Mouse (Mus musculus) kidney, postnatal 0 days (tissue): ENCODE measurements around the gene Slc35f6. TPM values are rescaled to one million over a fixed set of nuclear protein-coding genes. Genes with fewer than 3 reads are reported as not detected.
A peak's percentile ranks its signal among the peaks of the same experiment; 100 is the strongest.

ENCODE experiments used
- ATAC-seq: fragments of 200-750 bp; cut with Nextera tagmentation; replicated peaks from 2 replicates; pipeline ENCODE4 v1.8.0; 2017; ENCODE audit warnings: low read depth, moderate number of reproducible peaks, moderate TSS enrichment, moderate library complexity; ENCODE audit not compliant: low FRiP score
- DNase-seq: peaks from one replicate; pipeline ENCODE4 v3.0.0-alpha.2; 2016; ENCODE audit warnings: low spot score
- H3K27ac ChIP-seq: fragments of 300-500 bp; sonication (generic); 2 replicates; pipeline ENCODE4 v1.5.1; 2014; ENCODE audit warnings: mild to moderate bottlenecking
- H3K27me3 ChIP-seq: fragments of 300-500 bp; sonication (generic); 2 replicates; pipeline ENCODE4 v1.6.1; 2014; ENCODE audit warnings: low read length, mixed read lengths; ENCODE audit not compliant: insufficient read depth
- H3K36me3 ChIP-seq: fragments of 300-500 bp; sonication (generic); 2 replicates; pipeline ENCODE4 v1.6.1; 2014; ENCODE audit warnings: low read length, mixed read lengths; ENCODE audit not compliant: insufficient read depth
- H3K4me1 ChIP-seq: fragments of 300-500 bp; sonication (generic); replicated peaks from 2 replicates; pipeline ENCODE4 v1.6.1; 2014; ENCODE audit warnings: antibody characterized with exemption, low read length, mixed read lengths; ENCODE audit not compliant: insufficient read depth
- H3K4me2 ChIP-seq: fragments of 300-500 bp; sonication (generic); 2 replicates; pipeline ENCODE4 v1.6.1; 2014; ENCODE audit warnings: mild to moderate bottlenecking, low read length, moderate library complexity, mixed read lengths
- H3K4me3 ChIP-seq: fragments of 300-500 bp; sonication (generic); replicated peaks from 2 replicates; pipeline ENCODE4 v1.5.1; 2014; ENCODE audit warnings: low read depth, low read length
- H3K9ac ChIP-seq: fragments of 300-500 bp; sonication (generic); 2 replicates; pipeline ENCODE4 v1.6.1; 2014; ENCODE audit warnings: low read depth, low read length
- H3K9me3 ChIP-seq: fragments of 300-500 bp; sonication (generic); replicated peaks from 2 replicates; pipeline ENCODE4 v1.6.1; 2016; ENCODE audit warnings: low read length, inconsistent platforms, mixed read lengths
- CTCF ChIP-seq: IDR thresholded peaks from 2 replicates; pipeline ENCODE4 v1.5.1; 2016; ENCODE audit warnings: antibody characterized with exemption, low read depth, mild to moderate bottlenecking, moderate library complexity
- WGBS: fragments of 180-500 bp; shearing (Covaris S2); extraction: QIAGEN DNeasy Blood & Tissue Kit; methylation state at CpG from one replicate; pipeline ENCODE4 v1.1.7; 2014; 5-methylcytosine and 5-hydroxymethylcytosine counted together
- polyA plus RNA-seq: library from polyadenylated mRNA; unstranded; fragments of >200 nt; fragmentation: Nextera tagmentation; extraction: Ambion mirVana; gene quantifications from 2 replicates; pipeline ENCODE4 v1.2.1, GENCODE M21; 2015

Gene Slc35f6
- polyA plus RNA-seq, 1 experiment from 2014 or later: 24.8 TPM

- ATAC-seq (no peak), DNase-seq (no peak)
- Histone ChIP-seq H3K27ac (no peak overlapping the region), H3K4me1 (no peaks in the 10 kb centered on the region), H3K27me3 (no peaks in the 10 kb centered on the region), H3K9ac (no peak overlapping the region), H3K4me2 (no peak overlapping the region), H3K4me3 (no peak overlapping the region), H3K36me3 (no peaks in the 10 kb centered on the region), H3K9me3 (no peaks in the 10 kb centered on the region)
- WGBS: 71% methylated on average over 6 of the region's 6 CpGs
- no peak for TF ChIP-seq CTCF
These were observed 17.3 kb upstream of the Slc35f6 start for GRCm38 (mm10) chr5:30630401-30630800.

GRCm38 (mm10) chr5:30632134-30632533 lies 15.6 kb upstream of the Slc35f6 start:
- WGBS: 83% methylated on average over 1 of the region's 1 CpGs
- DNase-seq (no peak), ATAC-seq (no peak)
- Histone ChIP-seq H3K4me3 (no peak overlapping the region), H3K36me3 (no peaks in the 10 kb centered on the region), H3K27me3 (no peaks in the 10 kb centered on the region), H3K4me2 (no peak overlapping the region), H3K9me3 (no peaks in the 10 kb centered on the region), H3K4me1 (no peaks in the 10 kb centered on the region), H3K9ac (no peak overlapping the region), H3K27ac (no peak overlapping the region)
- TF ChIP-seq CTCF: no peak

GRCm38 (mm10) chr5:30636994-30637393 lies 10.7 kb upstream of the Slc35f6 start:
- 39% methylated on average over 7 of the region's 7 CpGs for WGBS
- no peaks in the 10 kb centered on the region for H3K27me3 ChIP-seq
- H3K9me3 ChIP-seq: no peaks in the 10 kb centered on the region
- no peak for DNase-seq
- no peak overlapping the region for H3K4me2 ChIP-seq
- no peaks in the 10 kb centered on the region for H3K4me1 ChIP-seq
- no peak for TF ChIP-seq CTCF
- no peak overlapping the region for H3K4me3 ChIP-seq
- no peak for ATAC-seq
- no peak overlapping the region for H3K9ac ChIP-seq
- no peak overlapping the region for H3K27ac ChIP-seq
- no peaks in the 10 kb centered on the region for H3K36me3 ChIP-seq

GRCm38 (mm10) chr5:30638041-30638440 lies 9.7 kb upstream of the Slc35f6 start:
- Histone ChIP-seq H3K4me2 (no peak overlapping the region), H3K9me3 (no peaks in the 10 kb centered on the region), H3K4me3 (no peak overlapping the region), H3K4me1 (no peaks in the 10 kb centered on the region), H3K27ac (no peak overlapping the region), H3K27me3 (no peaks in the 10 kb centered on the region), H3K9ac (no peak overlapping the region), H3K36me3 (no peaks in the 10 kb centered on the region)
- DNase-seq: peak; percentile 87
- 1% methylated on average over 6 of the region's 6 CpGs for WGBS
- TF ChIP-seq CTCF: peak; percentile 94
- ATAC-seq: no peak

- no peak overlapping the region for H3K9ac ChIP-seq
- H3K36me3 ChIP-seq: no peaks in the 10 kb centered on the region
- peaks cover 10% of the 10 kb centered on the region; the same call in 1 of the 2 replicates for H3K4me1 ChIP-seq
- H3K4me2 ChIP-seq: no peak overlapping the region
- 56% methylated on average over 5 of the region's 5 CpGs for WGBS
- H3K9me3 ChIP-seq: no peaks in the 10 kb centered on the region
- no peaks in the 10 kb centered on the region for H3K27me3 ChIP-seq
- ATAC-seq: no peak
- no peak overlapping the region for H3K27ac ChIP-seq
- no peak for TF ChIP-seq CTCF
- DNase-seq: no peak
- no peak overlapping the region for H3K4me3 ChIP-seq
These were observed 4.1 kb upstream of the Slc35f6 start for GRCm38 (mm10) chr5:30643477-30644179.

- Histone ChIP-seq H3K9ac (no peak overlapping the region), H3K4me3 (no peak overlapping the region), H3K9me3 (no peaks in the 10 kb centered on the region), H3K4me1 (peaks cover 15% of the 10 kb centered on the region; the same call in 1 of the 2 replicates), H3K36me3 (no peaks in the 10 kb centered on the region), H3K27ac (no peak overlapping the region; the same call in 1 of the 2 replicates), H3K4me2 (no peak overlapping the region), H3K27me3 (no peaks in the 10 kb centered on the region)
- no peak for TF ChIP-seq CTCF
- peak; percentile 40 for DNase-seq
- WGBS: 45% methylated on average over 2 of the region's 2 CpGs
- ATAC-seq: no peak
These were observed 1.7 kb upstream of the Slc35f6 start for GRCm38 (mm10) chr5:30646036-30646435.

- Histone ChIP-seq H3K4me3 (peak overlapping the region; percentile 86), H3K4me2 (peak overlapping the region; percentile 94), H3K4me1 (peaks cover 15% of the 10 kb centered on the region; the same call in 1 of the 2 replicates), H3K27ac (peak overlapping the region; percentile 78; the same call in 1 of the 2 replicates), H3K36me3 (no peaks in the 10 kb centered on the region), H3K27me3 (no peaks in the 10 kb centered on the region), H3K9me3 (no peaks in the 10 kb centered on the region), H3K9ac (peak overlapping the region; percentile 78)
- WGBS: 11% methylated on average over 9 of the region's 9 CpGs
- ATAC-seq (no peak), DNase-seq (no peak)
- TF ChIP-seq CTCF: no peak
These were observed 337 bp upstream of the Slc35f6 start for GRCm38 (mm10) chr5:30647396-30647795.
